Mouse (Mus musculus): ENCODE measurements at regions not wholly inside any gene's neighbourhood (a gene's known extent, or its start where the extent isn't known, plus 50 kb on each side); places are given as distances from the start of the nearest gene placed in this dataset.

GRCm38 (mm10) chr17:47142885-47143284 is 132.5 kb upstream of the Ubr2 start:
- Histone ChIP-seq H3K27ac (ENCODE audit: control insufficient read depth, insufficient read depth, low read depth, low read length, poor library complexity) (no peak overlapping the region), H3K4me1 (ENCODE audit: control insufficient read depth, insufficient read depth, low read length) (peaks cover 1% of the 10 kb centered on the region), H3K4me3 (replicated peaks; ENCODE audit: control insufficient read depth, low read depth, low read length) (no peak overlapping the region)
- TF ChIP-seq CTCF (IDR thresholded peaks at IDR 0.05; ENCODE audit: control insufficient read depth, insufficient read depth, low read length) = no peak
- TF ChIP-seq POLR2A (IDR thresholded peaks at IDR 0.05; ENCODE audit: borderline replicate concordance, control insufficient read depth, low read depth, low read length) = no peak
- WGBS = 21% methylated on average over 7 of the region's 7 CpGs

- peaks cover 1% of the 10 kb centered on the region for H3K4me1 ChIP-seq (ENCODE audit: control insufficient read depth, insufficient read depth, low read length)
- TF ChIP-seq POLR2A (IDR thresholded peaks at IDR 0.05; ENCODE audit: borderline replicate concordance, control insufficient read depth, low read depth, low read length) (no peak), CTCF (IDR thresholded peaks at IDR 0.05; ENCODE audit: control insufficient read depth, insufficient read depth, low read length) (no peak)
- WGBS = 2% methylated on average over 7 of the region's 7 CpGs
- H3K4me3 ChIP-seq (replicated peaks; ENCODE audit: control insufficient read depth, low read depth, low read length) = peak overlapping the region; percentile 47
- H3K27ac ChIP-seq (ENCODE audit: control insufficient read depth, insufficient read depth, low read depth, low read length, poor library complexity) = peak overlapping the region; percentile 16; the same call in 1 of the 2 replicates
Measured at GRCm38 (mm10) chr17:47142276-47142675, 131.9 kb upstream of the Ubr2 start.

GRCm38 (mm10) chr17:47141843-47142215 is 131.5 kb upstream of the Ubr2 start:
- TF ChIP-seq POLR2A (IDR thresholded peaks at IDR 0.05; ENCODE audit: borderline replicate concordance, control insufficient read depth, low read depth, low read length) (no peak), CTCF (IDR thresholded peaks at IDR 0.05; ENCODE audit: control insufficient read depth, insufficient read depth, low read length) (no peak)
- under 1% methylated on average over 12 of the region's 12 CpGs for WGBS
- Histone ChIP-seq H3K4me3 (replicated peaks; ENCODE audit: control insufficient read depth, low read depth, low read length) (peak overlapping the region; percentile 68), H3K4me1 (ENCODE audit: control insufficient read depth, insufficient read depth, low read length) (peaks cover 1% of the 10 kb centered on the region), H3K27ac (ENCODE audit: control insufficient read depth, insufficient read depth, low read depth, low read length, poor library complexity) (peak overlapping the region; percentile 51; the same call in 1 of the 2 replicates)

DNA sequence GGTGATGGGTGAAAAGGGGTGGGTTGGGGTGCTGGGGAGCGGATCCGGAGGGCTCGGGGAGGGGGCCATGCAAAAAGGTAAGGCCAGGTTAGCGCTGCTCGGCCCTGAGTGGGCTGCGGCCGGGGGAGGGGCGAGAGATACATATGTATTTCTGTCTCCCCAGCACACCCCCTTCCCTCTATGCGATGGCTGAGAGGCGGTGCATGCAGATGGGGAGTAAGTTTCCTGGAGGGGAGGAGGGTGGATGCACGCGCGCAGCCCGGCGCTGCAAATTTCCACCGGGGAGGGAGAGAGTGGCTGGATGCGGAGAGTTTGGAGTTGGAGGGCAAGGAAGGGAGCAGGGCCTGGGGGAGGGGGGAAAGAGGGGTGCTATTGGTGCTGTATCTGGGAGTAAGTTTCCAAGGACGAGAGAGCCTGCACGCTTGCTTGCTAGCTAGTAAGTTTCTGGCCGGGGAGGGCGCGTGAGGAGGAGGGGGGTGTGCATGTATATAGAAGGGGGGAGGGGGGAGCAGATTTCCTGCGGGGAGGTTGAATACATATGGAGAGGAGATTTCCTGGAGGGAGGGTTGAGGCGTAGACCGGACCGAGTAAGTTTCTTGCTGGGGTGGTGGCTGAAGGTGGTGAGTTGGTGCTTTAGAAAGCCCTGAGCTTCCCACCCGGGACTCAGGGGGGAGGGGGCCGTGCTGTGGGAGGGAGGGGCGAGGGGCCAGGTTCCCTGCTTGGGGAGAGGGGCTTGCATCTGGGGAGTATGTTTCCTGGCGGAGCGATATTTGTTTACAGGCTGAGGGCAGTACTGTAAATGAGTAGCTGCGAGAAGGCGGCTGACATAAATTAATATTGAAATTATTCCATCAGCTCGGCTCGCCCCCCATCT is 130.8 kb upstream of the Ubr2 start:
- H3K4me1 ChIP-seq (ENCODE audit: control insufficient read depth, insufficient read depth, low read length) = peaks cover 1% of the 10 kb centered on the region
- peak overlapping the region; percentile 68 for H3K4me3 ChIP-seq (replicated peaks; ENCODE audit: control insufficient read depth, low read depth, low read length)
- WGBS = under 1% methylated on average over 35 of the region's 35 CpGs
- TF ChIP-seq POLR2A (IDR thresholded peaks at IDR 0.05; ENCODE audit: borderline replicate concordance, control insufficient read depth, low read depth, low read length) (peak; percentile 56; the same call in 1 of the 2 replicates), CTCF (IDR thresholded peaks at IDR 0.05; ENCODE audit: control insufficient read depth, insufficient read depth, low read length) (no peak)
- H3K27ac ChIP-seq (ENCODE audit: control insufficient read depth, insufficient read depth, low read depth, low read length, poor library complexity) = no peak overlapping the region

DNA sequence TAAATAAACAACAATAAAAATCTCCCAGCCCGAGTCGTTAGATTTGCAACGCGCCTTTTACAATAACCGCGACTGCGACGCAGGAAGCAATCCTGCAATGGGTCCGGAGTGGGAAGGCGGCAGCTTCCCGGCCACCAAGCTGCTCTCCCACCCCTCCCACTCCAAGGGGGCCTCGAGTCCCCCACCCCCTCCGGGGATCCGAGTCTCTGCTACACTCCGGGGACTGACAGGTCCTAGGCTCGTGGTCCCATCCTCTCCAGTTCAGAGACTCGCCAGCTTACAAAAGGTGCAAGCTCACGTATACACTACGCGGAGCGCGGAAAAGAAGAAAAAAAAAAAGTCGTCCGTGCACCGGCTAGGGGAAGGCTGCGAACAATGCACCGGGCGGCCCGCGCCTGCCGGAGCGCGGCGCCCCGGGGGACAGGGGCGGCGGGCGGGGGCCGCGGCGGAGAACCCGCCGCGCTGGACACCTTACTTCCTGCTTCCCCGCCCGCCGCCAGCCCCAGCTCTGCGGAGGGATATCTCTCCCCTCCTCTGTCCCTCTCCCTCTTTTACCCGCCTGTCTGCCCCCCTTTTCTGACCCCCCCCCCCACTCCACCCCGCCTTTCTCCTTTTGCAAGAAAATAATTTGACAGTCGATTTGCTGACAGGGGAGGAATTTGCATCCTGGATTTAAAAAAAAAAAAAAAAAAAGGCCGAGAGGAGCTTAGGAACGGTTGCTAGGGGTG is 130.0 kb upstream of the Ubr2 start:
- Histone ChIP-seq H3K4me1 (ENCODE audit: control insufficient read depth, insufficient read depth, low read length) (peaks cover 1% of the 10 kb centered on the region), H3K27ac (ENCODE audit: control insufficient read depth, insufficient read depth, low read depth, low read length, poor library complexity) (peak overlapping the region; percentile 66), H3K4me3 (replicated peaks; ENCODE audit: control insufficient read depth, low read depth, low read length) (peak overlapping the region; percentile 68)
- WGBS = under 1% methylated on average over 49 of the region's 53 CpGs
- no peak; the same call in 1 of the 2 replicates for TF ChIP-seq POLR2A (IDR thresholded peaks at IDR 0.05; ENCODE audit: borderline replicate concordance, control insufficient read depth, low read depth, low read length)
- no peak for TF ChIP-seq CTCF (IDR thresholded peaks at IDR 0.05; ENCODE audit: control insufficient read depth, insufficient read depth, low read length)

- under 1% methylated on average over 32 of the region's 34 CpGs for WGBS
- H3K4me3 ChIP-seq (replicated peaks; ENCODE audit: control insufficient read depth, low read depth, low read length) = peak overlapping the region; percentile 61
- TF ChIP-seq POLR2A (IDR thresholded peaks at IDR 0.05; ENCODE audit: borderline replicate concordance, control insufficient read depth, low read depth, low read length) (0 out of 2 replicates have a peak, but pooled peaks have one; percentile 32), CTCF (IDR thresholded peaks at IDR 0.05; ENCODE audit: control insufficient read depth, insufficient read depth, low read length) (no peak)
- H3K27ac ChIP-seq (ENCODE audit: control insufficient read depth, insufficient read depth, low read depth, low read length, poor library complexity) = peak overlapping the region; percentile 66
- H3K4me1 ChIP-seq (ENCODE audit: control insufficient read depth, insufficient read depth, low read length) = no peaks in the 10 kb centered on the region; the same call in 1 of the 2 replicates
Measured at GRCm38 (mm10) chr17:47139730-47140231, 129.4 kb upstream of the Ubr2 start.

DNA sequence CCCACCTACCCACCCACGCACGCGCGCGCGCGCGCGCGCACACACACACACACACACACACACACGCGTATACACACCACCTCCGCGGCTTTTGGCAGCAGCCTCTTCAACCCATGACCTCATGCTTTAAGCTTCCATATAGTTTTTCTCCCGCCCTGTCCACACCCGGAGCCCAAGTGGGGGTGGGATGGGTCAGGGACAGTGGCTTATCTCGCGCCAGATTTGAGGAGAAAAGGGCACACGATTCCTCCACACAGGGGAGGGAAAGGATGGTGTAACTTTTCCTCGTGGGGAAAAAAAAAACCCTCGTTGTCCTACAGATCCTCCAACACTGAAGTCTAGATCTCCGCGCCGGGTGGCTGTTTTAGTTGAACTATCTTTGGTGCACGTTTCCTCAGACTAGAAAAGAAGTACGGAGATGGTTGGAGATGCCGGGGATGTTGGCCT is 128.8 kb upstream of the Ubr2 start:
- Histone ChIP-seq H3K4me1 (ENCODE audit: control insufficient read depth, insufficient read depth, low read length) (no peaks in the 10 kb centered on the region; the same call in none of the 2 replicates), H3K4me3 (replicated peaks; ENCODE audit: control insufficient read depth, low read depth, low read length) (peak overlapping the region; percentile 47), H3K27ac (ENCODE audit: control insufficient read depth, insufficient read depth, low read depth, low read length, poor library complexity) (no peak overlapping the region; the same call in 1 of the 2 replicates)
- 4% methylated on average over 27 of the region's 27 CpGs for WGBS
- TF ChIP-seq CTCF (IDR thresholded peaks at IDR 0.05; ENCODE audit: control insufficient read depth, insufficient read depth, low read length) (no peak), POLR2A (IDR thresholded peaks at IDR 0.05; ENCODE audit: borderline replicate concordance, control insufficient read depth, low read depth, low read length) (no peak)

GRCm38 (mm10) chr17:47138174-47138573 is 127.8 kb upstream of the Ubr2 start:
- H3K4me3 ChIP-seq (replicated peaks; ENCODE audit: control insufficient read depth, low read depth, low read length) = no peak overlapping the region
- H3K4me1 ChIP-seq (ENCODE audit: control insufficient read depth, insufficient read depth, low read length) = no peaks in the 10 kb centered on the region; the same call in none of the 2 replicates
- H3K27ac ChIP-seq (ENCODE audit: control insufficient read depth, insufficient read depth, low read depth, low read length, poor library complexity) = no peak overlapping the region
- TF ChIP-seq CTCF (IDR thresholded peaks at IDR 0.05; ENCODE audit: control insufficient read depth, insufficient read depth, low read length) (no peak), POLR2A (IDR thresholded peaks at IDR 0.05; ENCODE audit: borderline replicate concordance, control insufficient read depth, low read depth, low read length) (no peak)
- WGBS = 63% methylated on average over 6 of the region's 6 CpGs
